Mouse (Mus musculus) liver, postnatal 0 days (tissue): ENCODE data around the gene Bri3.

Source experiments
- CTCF ChIP-seq: sonication (generic); IDR thresholded peaks from 2 replicates; pipeline ENCODE4 v1.5.1; 2016; ENCODE audit warnings: antibody characterized with exemption, low read depth
- EP300 ChIP-seq: IDR thresholded peaks from 2 replicates; pipeline ENCODE4 v1.6.1; 2016; ENCODE audit warnings: antibody characterized with exemption, low read depth, mild to moderate bottlenecking

GRCm38 (mm10) chr5:144271118-144271517, 26.9 kb downstream of the Bri3 start:
- no peak for TF ChIP-seq CTCF
- TF ChIP-seq EP300, result no peak
